Mouse (Mus musculus) retina, adult 2 months (tissue): ENCODE measurements around the gene Gm2564.
"Not testable (repeated sequence)": the region's sequence is repeated elsewhere in the genome, so short reads cannot be mapped to it uniquely, and the experiment has no call there.

Experiments
- DNase-seq: peaks from one replicate; pipeline ENCODE4 v3.0.0-alpha.2; 2012; ENCODE audit warnings: low read depth, low spot score

Gm2564 gene

DNA sequence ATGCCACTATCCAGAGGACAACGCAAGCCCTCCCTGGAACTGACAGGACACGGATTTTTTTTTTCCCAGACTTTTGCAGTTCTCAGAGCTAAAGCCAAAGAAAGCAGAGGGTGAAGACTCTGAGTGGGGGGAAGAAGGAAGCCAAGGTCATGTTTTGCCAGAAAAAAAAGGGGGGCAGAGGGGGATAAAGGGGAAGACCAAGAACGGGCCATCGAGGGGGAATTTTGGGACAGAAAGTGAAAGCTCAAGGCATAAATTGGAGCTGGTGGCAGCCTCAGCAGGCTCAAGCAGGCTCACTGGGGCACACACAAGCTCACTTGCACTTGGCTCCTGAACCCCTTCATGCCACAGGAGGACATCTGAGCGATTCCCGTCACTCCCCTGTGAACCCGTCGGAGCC is at the start of gene Gm2564:
TSS of gene Gm2564 (plus strand) at position 301 of the 400 bp plus-strand sequence.
- not testable (repeated sequence) for DNase-seq

DNA sequence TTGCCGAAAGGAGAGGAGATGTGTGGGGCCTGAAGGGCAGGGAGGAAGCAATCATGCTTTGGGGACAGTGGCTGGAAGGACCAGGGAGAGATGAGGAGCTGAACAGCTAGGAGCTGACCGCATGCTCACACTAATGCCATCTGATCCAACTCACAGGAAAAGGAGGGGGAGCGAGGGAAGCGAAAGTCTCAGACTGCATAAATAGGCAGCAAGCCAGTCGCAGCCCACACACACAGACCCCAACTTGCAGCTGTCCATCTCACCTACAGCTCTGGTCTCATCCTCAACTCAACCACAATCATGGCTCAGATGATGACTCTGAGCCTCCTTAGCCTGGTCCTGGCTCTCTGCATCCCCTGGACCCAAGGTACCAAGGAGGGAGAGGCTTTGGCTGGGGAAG is 17.6 kb upstream of the Gm2564 start, which contains the start of gene Gm10591:
TSS of gene Gm10591 (plus strand) at position 301 of the 400 bp plus-strand sequence.
- DNase-seq, result not testable (repeated sequence)

GRCm38 (mm10) chr4:42654951-42655350 is 25.4 kb downstream of the Gm2564 start, which contains the start of gene Ccl27b:
TSS of gene Ccl27b (plus strand) at chr4:42655251.
- not testable (repeated sequence) for DNase-seq

DNA sequence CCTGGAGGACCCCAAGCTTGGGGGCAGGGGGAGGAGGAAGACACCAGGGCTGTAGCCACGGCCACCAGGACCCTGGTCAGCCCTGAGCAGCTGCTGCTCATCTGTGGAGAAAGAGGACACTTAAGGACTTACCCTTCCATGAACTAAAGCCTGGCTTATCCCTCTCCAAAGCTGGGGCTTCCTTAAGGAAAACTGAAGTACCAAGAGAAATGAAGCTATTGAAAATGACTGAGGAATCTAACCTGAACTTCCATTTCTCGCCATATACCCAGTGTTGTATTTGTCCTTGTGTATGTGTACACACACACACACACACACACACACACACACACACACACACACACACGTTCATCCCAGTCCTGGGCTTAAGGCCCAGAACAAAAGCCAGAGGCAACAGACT is 32.3 kb downstream of the Gm2564 start, which contains the start of gene Il11ra2:
TSS of gene Il11ra2 (minus strand) at position 101 of the 400 bp plus-strand sequence.
- DNase-seq, result not testable (repeated sequence)

- DNase-seq, result not testable (repeated sequence)
Observed at GRCm38 (mm10) chr4:42675415-42675814, 45.9 kb downstream of the Gm2564 start.

- DNase-seq, result not testable (repeated sequence)
Observed at GRCm38 (mm10) chr4:42679365-42679764, 49.8 kb downstream of the Gm2564 start.

DNA sequence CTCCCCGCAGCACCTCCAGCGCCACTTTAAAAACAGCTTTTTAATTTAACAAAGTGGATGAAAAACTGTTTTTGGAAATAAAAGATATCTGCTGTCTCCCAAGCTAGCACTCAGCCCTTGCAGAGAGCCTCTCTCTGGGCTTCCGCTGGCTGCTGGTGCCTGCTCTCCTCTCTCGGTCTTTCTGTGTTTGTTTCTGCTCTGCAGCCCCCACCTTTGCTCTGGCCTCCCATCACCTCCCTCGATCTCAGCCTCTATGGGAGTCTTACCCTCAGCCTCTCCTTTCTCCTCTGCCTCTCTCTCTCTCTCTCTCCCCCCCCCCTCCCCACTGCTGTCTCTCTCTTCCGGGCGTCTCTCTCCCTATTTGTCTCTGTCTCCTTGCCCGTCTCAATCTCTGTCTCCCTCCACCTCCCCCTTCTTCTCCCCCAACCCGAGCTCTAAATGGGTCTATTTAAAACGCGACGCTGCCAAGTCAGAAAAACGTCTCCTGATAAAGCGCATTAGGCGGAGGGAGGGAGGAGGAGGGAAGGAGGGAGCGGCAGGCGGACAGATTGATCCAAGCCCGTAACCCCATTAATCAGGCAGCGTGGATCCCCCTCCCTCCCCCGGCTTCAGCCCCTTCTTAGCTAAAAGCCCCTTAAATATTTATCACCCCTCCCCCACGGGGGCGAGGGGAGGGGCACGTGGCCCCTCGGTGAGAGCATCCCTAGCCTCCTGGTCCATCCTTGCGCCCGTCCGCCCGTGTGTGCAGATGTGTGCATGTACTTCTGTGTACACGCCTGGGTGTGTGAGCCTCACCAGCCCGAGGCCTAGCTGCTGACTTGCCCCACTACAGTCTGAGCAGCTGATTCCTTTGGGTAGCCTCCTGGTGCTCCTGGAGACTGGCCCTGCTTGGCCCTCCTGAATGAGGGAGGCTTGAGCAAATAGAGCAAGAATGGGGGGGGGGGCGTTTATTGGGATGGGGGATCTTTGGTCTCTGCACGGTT is 51.1 kb downstream of the Gm2564 start:
- not testable (repeated sequence) for DNase-seq
